Mouse (Mus musculus): ENCODE measurements at regions not wholly inside any gene's neighbourhood (a gene's known extent, or its start where the extent isn't known, plus 50 kb on each side); places are given as distances from the start of the nearest gene placed in this dataset.

DNA sequence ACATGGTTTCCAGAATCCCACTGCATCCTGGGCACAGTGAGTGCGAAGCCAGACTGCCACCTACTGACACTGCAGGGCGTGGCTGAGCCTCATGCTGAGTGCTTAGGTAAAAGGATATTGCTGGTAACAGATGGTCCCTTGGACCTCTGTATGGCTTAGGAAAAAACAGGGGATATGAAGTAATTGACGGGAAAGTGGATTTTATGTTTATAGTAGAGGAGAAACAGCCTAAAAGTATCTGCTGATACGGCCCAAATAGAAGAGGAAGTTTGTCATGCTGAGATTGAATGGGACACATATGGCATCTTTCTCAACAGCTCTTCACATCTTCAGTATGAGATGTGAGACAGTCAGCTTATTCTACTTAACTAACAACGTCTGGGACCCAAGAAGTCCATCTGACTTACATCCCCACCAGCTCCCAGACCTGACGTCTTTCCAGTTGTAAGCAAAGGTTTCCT lies 182.1 kb downstream of the Rap2a start:
- DNase-seq (ENCODE audit: low spot score in 2 of 2), result peak; percentile 61 to 67

GRCm38 (mm10) chr14:120661111-120661510 lies 182.9 kb downstream of the Rap2a start:
- no peak for DNase-seq (ENCODE audit: low spot score in 2 of 2)

DNA sequence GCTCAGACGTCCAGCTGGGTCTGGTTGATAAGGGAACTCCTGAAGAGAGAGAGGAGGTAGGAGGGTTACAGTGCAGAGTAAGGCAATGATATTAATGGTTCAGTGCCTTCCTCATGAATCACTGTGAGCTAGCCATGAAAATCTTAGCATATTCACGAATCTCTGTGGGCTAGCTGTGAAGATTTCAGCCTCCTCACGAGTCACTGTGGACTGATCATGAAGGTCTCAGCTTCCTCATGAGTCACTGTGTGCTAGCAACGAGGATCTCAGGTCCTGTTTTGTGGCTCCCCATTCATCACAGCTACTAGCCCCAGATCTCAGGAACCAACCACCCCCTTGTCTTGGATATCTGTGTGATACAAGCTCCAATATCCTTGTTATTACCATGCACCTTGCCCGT lies 191.4 kb downstream of the Rap2a start:
- peak in 1 of 2 experiments; percentile 22 for DNase-seq (ENCODE audit: low spot score in 2 of 2)

GRCm38 (mm10) chr14:120675752-120676151 lies 197.5 kb downstream of the Rap2a start:
- no peak for DNase-seq (ENCODE audit: low spot score in 2 of 2)

- no peak for DNase-seq (ENCODE audit: low spot score in 2 of 2)
These were observed 200.3 kb downstream of the Rap2a start for GRCm38 (mm10) chr14:120678533-120678932.

DNA sequence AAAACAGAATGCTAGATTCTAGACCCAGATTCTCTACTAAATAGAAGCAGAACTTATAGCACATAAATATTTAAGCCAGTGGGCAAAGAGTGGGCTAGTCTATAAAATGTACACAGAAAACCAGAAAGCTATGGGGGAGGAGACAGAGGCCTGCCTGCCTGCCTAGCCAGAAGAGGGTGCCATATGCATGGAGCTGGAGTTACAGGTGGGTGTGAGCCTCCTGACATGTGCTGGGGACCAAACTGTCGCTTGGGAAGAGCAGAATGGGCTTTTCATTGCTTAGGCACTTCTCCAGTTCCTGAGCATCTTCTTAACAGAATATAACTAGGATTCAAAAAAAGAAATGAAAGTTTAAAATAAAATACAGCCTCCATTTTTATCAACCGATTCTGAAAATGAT lies 200.8 kb downstream of the Rap2a start:
- peak; percentile 22 to 29 for DNase-seq (ENCODE audit: low spot score in 2 of 2)

- DNase-seq (ENCODE audit: low spot score in 2 of 2), result no peak
These were observed 202.0 kb downstream of the Rap2a start for GRCm38 (mm10) chr14:120680272-120680671.

- no peak for DNase-seq (ENCODE audit: low spot score in 2 of 2)
These were observed 207.0 kb downstream of the Rap2a start for GRCm38 (mm10) chr14:120685263-120685662.

DNA sequence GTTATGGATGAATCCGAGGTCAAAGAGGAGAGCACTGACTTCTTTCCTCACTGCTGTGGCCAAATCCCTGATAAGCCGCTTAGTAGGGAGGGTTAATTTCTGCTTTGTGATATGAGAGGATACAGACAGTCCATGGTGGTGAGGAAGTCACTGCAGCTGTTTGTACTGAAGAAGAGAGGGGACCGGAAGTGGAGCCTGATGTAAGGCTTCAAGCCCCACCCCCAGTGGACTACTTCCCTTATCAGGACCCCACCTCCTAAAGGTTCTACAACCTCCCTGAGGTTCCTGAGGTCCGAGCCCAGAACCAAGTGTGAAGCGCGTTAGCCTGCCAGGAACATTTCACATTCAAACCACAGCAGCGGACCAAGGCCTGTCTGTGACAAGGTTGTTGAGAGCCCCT lies 207.6 kb downstream of the Rap2a start:
- DNase-seq (ENCODE audit: low spot score in 2 of 2), result no peak

DNA sequence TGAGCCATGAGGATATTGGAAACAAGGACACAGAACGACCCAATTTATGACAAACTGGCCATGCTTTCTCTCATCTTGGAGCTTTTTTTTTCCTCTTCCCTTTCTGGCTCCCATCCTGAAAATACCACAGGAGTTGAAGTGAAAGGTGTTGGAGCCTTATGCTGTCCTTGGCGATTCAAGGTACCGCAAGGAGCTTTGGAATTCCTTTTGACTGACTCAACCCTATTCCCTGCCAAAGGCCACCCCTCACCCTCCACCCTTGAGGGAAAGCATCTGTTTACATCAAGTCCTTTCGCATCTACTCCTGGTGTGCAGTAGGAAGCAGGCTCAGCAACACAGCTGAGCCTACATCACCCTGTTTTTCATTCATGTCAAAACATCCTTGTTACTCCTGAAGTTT lies 208.5 kb downstream of the Rap2a start:
- no peak for DNase-seq (ENCODE audit: low spot score in 2 of 2)

DNA sequence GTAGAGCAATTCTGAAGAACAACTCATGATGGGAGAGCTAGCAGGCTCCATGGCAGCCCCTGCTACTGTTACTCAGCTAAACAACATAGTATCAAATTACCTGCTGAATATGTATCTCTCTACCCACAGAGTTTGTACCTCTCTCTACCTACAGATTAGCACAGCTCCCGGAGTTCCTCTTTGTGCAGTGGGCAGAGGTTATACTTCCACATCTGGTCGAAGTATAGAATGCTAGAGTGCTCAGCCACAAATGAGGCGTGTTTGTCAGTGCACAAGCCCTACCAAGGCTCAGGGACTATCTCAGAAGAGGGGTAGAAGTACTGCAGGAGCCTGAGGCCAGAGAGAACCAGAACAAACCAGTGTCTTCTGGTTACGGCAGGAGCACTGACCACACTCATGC lies 211.6 kb upstream of the Ipo5 start:
- no peak for DNase-seq (ENCODE audit: low spot score in 2 of 2)

GRCm38 (mm10) chr14:120705301-120705801 lies 205.7 kb upstream of the Ipo5 start:
- DNase-seq (ENCODE audit: low spot score in 2 of 2), result no peak

DNA sequence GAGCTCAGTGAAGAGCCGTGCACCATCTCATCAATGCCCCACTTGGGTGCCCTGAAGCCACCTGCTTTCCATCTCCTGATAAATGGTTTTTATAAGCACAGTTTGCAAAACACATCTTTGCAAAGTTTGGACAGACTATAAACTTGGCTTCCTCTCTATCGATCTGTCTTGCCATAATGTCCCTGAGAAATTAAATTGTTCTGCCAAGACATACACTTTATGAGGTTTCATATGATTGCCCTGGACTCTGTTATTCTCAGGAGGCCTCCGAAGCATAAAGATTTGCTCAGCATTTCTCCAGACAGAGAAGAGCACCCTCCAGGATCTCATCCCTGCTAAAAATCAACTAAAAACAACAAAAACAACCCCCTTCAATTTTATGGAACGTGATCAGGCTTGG lies 200.2 kb upstream of the Ipo5 start:
- DNase-seq (ENCODE audit: low spot score in 2 of 2), result no peak

DNA sequence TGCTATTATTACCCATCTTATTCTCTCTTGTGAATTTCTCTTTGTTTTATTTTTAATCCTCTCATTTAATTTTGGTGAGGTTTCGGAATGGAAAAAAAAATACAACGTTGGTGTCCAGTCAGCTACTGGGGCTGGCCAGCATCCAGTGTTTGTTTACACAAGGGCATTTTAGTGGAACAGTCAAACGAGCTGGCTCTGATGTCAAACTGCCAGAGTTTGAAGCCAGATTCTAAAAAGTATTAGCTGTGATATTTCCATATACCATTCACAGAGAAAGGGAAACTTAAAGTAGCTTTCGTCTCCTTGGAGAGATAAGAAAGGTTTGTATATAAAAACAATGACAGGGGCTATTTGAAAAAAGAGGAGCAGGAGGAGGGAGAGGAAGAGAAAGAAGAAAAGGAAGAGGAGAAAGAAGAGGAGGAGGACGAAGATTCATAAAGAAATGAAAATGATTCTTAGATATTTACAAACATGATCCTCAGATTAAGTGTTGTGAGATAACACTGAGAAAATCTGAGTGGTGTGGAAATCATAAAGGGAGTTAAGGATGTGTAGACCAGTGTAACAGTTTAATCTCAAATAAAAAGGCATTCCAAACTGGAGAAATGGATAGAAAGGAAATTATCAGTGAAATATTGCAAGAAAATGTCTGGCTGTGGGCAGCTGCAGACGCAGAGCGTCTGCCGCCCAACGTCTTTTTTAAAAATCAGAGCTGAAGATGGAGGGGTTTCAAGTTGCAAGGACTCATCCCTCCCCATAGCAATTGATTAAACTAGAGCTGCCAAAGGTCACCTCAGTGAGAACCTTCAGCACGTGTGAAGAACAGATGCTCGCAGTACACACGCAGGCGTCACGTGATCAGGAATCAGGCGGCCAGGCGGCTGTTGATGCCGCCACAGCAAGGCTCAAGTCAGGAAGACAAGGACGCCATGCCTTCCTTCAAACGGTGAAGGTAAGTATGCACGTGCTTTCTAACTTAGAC lies 190.3 kb upstream of the Ipo5 start:
- DNase-seq (ENCODE audit: low spot score in 2 of 2), result no peak

- no peak for DNase-seq (ENCODE audit: low spot score in 2 of 2)
These were observed 189.2 kb upstream of the Ipo5 start for GRCm38 (mm10) chr14:120721593-120722461.

- no peak for DNase-seq (ENCODE audit: low spot score in 2 of 2)
These were observed 188.4 kb upstream of the Ipo5 start for GRCm38 (mm10) chr14:120722546-120723112.

- peak in 1 of 2 experiments; percentile 23 for DNase-seq (ENCODE audit: low spot score in 2 of 2)
These were observed 182.9 kb upstream of the Ipo5 start for GRCm38 (mm10) chr14:120728107-120728506.

GRCm38 (mm10) chr14:120730226-120730625 lies 180.8 kb upstream of the Ipo5 start:
- no peak for DNase-seq (ENCODE audit: low spot score in 2 of 2)

DNA sequence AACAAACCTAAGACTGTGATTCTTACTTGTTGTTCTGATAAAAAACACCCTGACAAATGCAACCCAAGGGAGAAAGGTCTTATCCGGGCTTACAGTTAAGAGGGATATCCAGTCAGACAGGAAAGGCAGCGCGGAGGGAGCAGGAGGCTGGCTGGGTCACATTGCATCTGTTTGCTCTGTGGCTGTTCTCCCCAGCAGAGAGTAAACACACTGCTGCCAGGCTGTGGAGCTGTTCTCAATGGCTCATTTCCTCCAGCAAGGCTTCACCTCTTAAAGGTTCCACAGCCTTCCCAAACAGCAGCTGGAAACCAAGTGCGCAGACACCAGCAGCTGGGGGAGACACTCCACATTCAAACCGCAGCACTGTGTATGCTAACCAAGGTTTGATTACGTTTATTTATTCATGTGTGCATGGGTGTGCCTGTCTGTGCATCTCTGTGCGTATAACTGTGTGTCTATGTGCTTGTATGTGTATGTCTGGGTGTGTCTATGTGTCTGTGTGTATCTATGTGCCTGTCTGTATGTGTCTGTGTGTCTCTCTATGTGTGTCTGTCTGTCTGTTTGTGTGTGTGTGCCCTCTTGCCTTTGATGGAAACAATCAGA lies 179.2 kb upstream of the Ipo5 start:
- DNase-seq (ENCODE audit: low spot score in 2 of 2), result no peak

- DNase-seq (ENCODE audit: low spot score in 2 of 2), result no peak
These were observed 178.5 kb upstream of the Ipo5 start for GRCm38 (mm10) chr14:120732400-120733138.

Data from left cerebral cortex, adult 18-20 months (tissue).